Comparison of ENCODE assay signal across 9 mouse cellular contexts in the genomic region with DNA sequence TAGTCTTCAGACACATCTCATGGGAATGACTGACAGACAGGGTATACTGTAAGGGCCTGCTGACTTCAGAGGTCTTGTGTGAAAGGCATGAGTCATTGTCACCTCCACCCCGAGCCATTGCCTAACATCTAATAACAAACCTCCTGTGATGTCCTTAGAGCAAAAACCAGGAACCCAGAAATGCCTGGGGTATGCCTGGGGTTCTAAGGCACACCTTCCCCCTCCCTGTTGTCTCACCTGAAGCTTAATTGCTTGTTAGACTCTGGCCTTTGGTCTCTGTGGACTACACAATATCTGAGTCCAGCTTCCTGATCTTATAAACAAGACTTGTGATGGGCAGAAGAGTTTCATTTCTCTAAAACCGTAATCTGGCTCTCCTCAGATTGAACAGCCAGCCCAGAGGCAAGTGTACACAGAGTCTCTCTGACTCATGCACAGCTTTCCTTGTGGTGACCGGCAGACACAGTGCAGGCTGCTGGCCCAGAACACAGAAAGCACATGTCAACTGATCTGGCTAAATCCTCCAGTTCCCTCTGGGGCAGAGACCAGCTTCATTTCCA.
DNase-seq lines count a peak whose midpoint lies in the region; ATAC-seq and TF ChIP-seq lines count a peak whose summit lies in the region.
"Had no signal": no experiment of that assay in that cellular context is flagged by ENCODE, and none has a peak within 500 bp of the region (broad histone marks: within the 10 kb centered on the region; RNA-seq: fewer than 3 reads in every experiment).

No protein-coding gene starts in this region.

- TF ChIP-seq CTCF in forebrain, postnatal 0 days (IDR thresholded peaks at IDR 0.05; ENCODE audit: low read depth), result no peak

- 0 out of 2 replicates have a peak, but pooled peaks cover 4% of the 10 kb centered on the region for H3K4me1 ChIP-seq in forebrain, postnatal 0 days (ENCODE audit: insufficient read depth)
- peaks cover 49% of the 10 kb centered on the region for H3K4me1 ChIP-seq in forebrain, embryonic 12.5 days
- H3K4me1 ChIP-seq in intestine, embryonic 15.5 days (replicated peaks), result peaks cover 5% of the 10 kb centered on the region; the same call in 1 of the 2 replicates
- H3K4me1 ChIP-seq in hindbrain, embryonic 16.5 days (ENCODE audit: control insufficient read depth, insufficient read depth, low read depth, low read length), result peaks cover 22% of the 10 kb centered on the region

- H3K9ac ChIP-seq in forebrain, postnatal 0 days, result no peak overlapping the region
- no peak overlapping the region for H3K9ac ChIP-seq in forebrain, embryonic 12.5 days
- H3K9ac ChIP-seq in intestine, embryonic 15.5 days, result no peak overlapping the region
- H3K9ac ChIP-seq in hindbrain, embryonic 16.5 days (ENCODE audit: low read depth, low read length), result no peak overlapping the region
- H3K9ac ChIP-seq: midbrain, embryonic 12.5 days had no signal

- no peaks in the 10 kb centered on the region for H3K36me3 ChIP-seq in forebrain, postnatal 0 days (ENCODE audit: insufficient read depth)
- no peaks in the 10 kb centered on the region for H3K36me3 ChIP-seq in forebrain, embryonic 12.5 days (replicated peaks)
- no peaks in the 10 kb centered on the region for H3K36me3 ChIP-seq in intestine, embryonic 15.5 days
- H3K36me3 ChIP-seq in hindbrain, embryonic 16.5 days (ENCODE audit: control insufficient read depth, insufficient read depth, low read length), result no peaks in the 10 kb centered on the region
- H3K36me3 ChIP-seq: midbrain, embryonic 12.5 days had no signal

- H3K27me3 ChIP-seq in forebrain, postnatal 0 days (ENCODE audit: insufficient read depth, low read length), result no peaks in the 10 kb centered on the region
- H3K27me3 ChIP-seq in forebrain, embryonic 12.5 days, result no peaks in the 10 kb centered on the region
- no peaks in the 10 kb centered on the region for H3K27me3 ChIP-seq in intestine, embryonic 15.5 days (replicated peaks)
- H3K27me3 ChIP-seq in hindbrain, embryonic 16.5 days (replicated peaks; ENCODE audit: control insufficient read depth, insufficient read depth, low read length), result no peaks in the 10 kb centered on the region

- 0 out of 2 replicates have a peak overlapping the region, but pooled peaks have one; percentile 1 for H3K27ac ChIP-seq in forebrain, postnatal 0 days (ENCODE audit: low read depth, low read length)
- H3K27ac ChIP-seq in forebrain, embryonic 12.5 days, result no peak overlapping the region
- H3K27ac ChIP-seq in intestine, embryonic 15.5 days, result 0 out of 2 replicates have a peak overlapping the region, but pooled peaks have one; percentile 17
- no peak overlapping the region for H3K27ac ChIP-seq in hindbrain, embryonic 16.5 days (ENCODE audit: low read depth, low read length)
- H3K27ac ChIP-seq: midbrain, embryonic 12.5 days had no signal

- no peaks in the 10 kb centered on the region for H3K9me3 ChIP-seq in forebrain, postnatal 0 days (ENCODE audit: low read length)
- H3K9me3 ChIP-seq in forebrain, embryonic 12.5 days, result no peaks in the 10 kb centered on the region
- H3K9me3 ChIP-seq in intestine, embryonic 15.5 days, result no peaks in the 10 kb centered on the region
- no peaks in the 10 kb centered on the region for H3K9me3 ChIP-seq in hindbrain, embryonic 16.5 days (ENCODE audit: control insufficient read depth, low read length)
- H3K9me3 ChIP-seq: midbrain, embryonic 12.5 days had no signal

- 75% methylated on average over 3 of the region's 3 CpGs for WGBS in forebrain, postnatal 0 days
- WGBS in forebrain, embryonic 12.5 days, result 92% methylated on average over 3 of the region's 3 CpGs
- WGBS in intestine, embryonic 15.5 days, result 33% methylated on average over 3 of the region's 3 CpGs
- WGBS in hindbrain, embryonic 16.5 days, result 82% methylated on average over 3 of the region's 3 CpGs

- no peak for ATAC-seq in forebrain, postnatal 0 days
- ATAC-seq in forebrain, embryonic 12.5 days (ENCODE audit: low FRiP score), result no peak
- peak; percentile 79 for ATAC-seq in intestine, embryonic 15.5 days
- ATAC-seq in hindbrain, embryonic 16.5 days, result no peak

- H3K4me3 ChIP-seq in forebrain, postnatal 0 days (ENCODE audit: low read depth, low read length), result no peak overlapping the region
- H3K4me3 ChIP-seq in forebrain, embryonic 12.5 days (replicated peaks), result no peak overlapping the region
- no peak overlapping the region for H3K4me3 ChIP-seq in intestine, embryonic 15.5 days (replicated peaks)
- H3K4me3 ChIP-seq in hindbrain, embryonic 16.5 days (ENCODE audit: low read length), result no peak overlapping the region
- H3K4me3 ChIP-seq: midbrain, embryonic 12.5 days had no signal

- no peak overlapping the region for H3K4me2 ChIP-seq in forebrain, postnatal 0 days (ENCODE audit: low read depth)
- no peak overlapping the region for H3K4me2 ChIP-seq in forebrain, embryonic 12.5 days
- no peak overlapping the region for H3K4me2 ChIP-seq in intestine, embryonic 15.5 days (replicated peaks)
- H3K4me2 ChIP-seq in hindbrain, embryonic 16.5 days (ENCODE audit: low read length), result no peak overlapping the region
- H3K4me2 ChIP-seq: midbrain, embryonic 12.5 days had no signal

- DNase-seq in forebrain, postnatal 0 days, result no peak
- DNase-seq in urinary bladder, postnatal 14 days (ENCODE audit: low spot score), result peak; percentile 29
- DNase-seq in urinary bladder, adult 2 months (ENCODE audit: low spot score), result no peak
- DNase-seq in cerebellum, adult 11-12 months, result no peak
- DNase-seq in cerebellum, postnatal 25 days, result no peak

Comparison
In these comparisons a context has a peak if more than half of its experiments do, and no peak if none do; other contexts are left out.
1. H3K27ac ChIP-seq: peak in forebrain, postnatal 0 days (single experiment) and intestine, embryonic 15.5 days (single experiment); none in forebrain, embryonic 12.5 days (single experiment) and hindbrain, embryonic 16.5 days (single experiment).